Mouse (Mus musculus): ENCODE results near the gene Sod3. TPM values are rescaled to one million over a fixed set of nuclear protein-coding genes. Genes with fewer than 3 reads are reported as not detected.

Sod3 gene
- polyA plus RNA-seq (2015; fragmentation: Nextera tagmentation; extraction: Ambion mirVana): 2.4 and 2.6 TPM in 2 replicates

- Histone ChIP-seq H3K27me3 (ENCODE audit: control insufficient read depth, insufficient read depth, low read length) (no peaks in the 10 kb centered on the region), H3K9me3 (ENCODE audit: control insufficient read depth, low read length) (no peaks in the 10 kb centered on the region), H3K36me3 (ENCODE audit: control insufficient read depth, insufficient read depth, low read length) (no peaks in the 10 kb centered on the region), H3K4me3 (ENCODE audit: low read depth, low read length) (no peak within 1 kb of the TSS), H3K9ac (ENCODE audit: low read length) (no peak within 1 kb of the TSS), H3K4me2 (replicated peaks; ENCODE audit: low read depth) (peak within 1 kb of the TSS; percentile 11), H3K4me1 (replicated peaks; ENCODE audit: control insufficient read depth, insufficient read depth) (no peaks in the 10 kb centered on the region), H3K27ac (replicated peaks) (no peak within 1 kb of the TSS)
- peak; percentile 56; the same call in 1 of the 2 replicates for ATAC-seq (ENCODE audit: low FRiP score, low TSS enrichment)
- no peak for TF ChIP-seq EP300 (optimal IDR thresholded peaks at IDR 0.05)
- no peak for TF ChIP-seq CTCF (IDR thresholded peaks at IDR 0.05; ENCODE audit: low read depth)
- DNase-seq (ENCODE audit: low spot score): peak; percentile 32
- WGBS: 19% methylated on average over 11 of the region's 11 CpGs
These were observed at the start of gene Sod3 for GRCm38 (mm10) chr5:52363468-52364150. TSS of gene Sod3 (plus strand) at chr5:52363791.

- H3K4me3 ChIP-seq (ENCODE audit: low read depth, low read length): no peak overlapping the region
- no peak overlapping the region for H3K4me2 ChIP-seq (replicated peaks; ENCODE audit: low read depth)
- H3K9ac ChIP-seq (ENCODE audit: low read length): no peak overlapping the region
- H3K36me3 ChIP-seq (ENCODE audit: control insufficient read depth, insufficient read depth, low read length): no peaks in the 10 kb centered on the region
- no peaks in the 10 kb centered on the region for H3K27me3 ChIP-seq (ENCODE audit: control insufficient read depth, insufficient read depth, low read length)
- no peaks in the 10 kb centered on the region for H3K9me3 ChIP-seq (ENCODE audit: control insufficient read depth, low read length)
- 75% methylated on average over 7 of the region's 7 CpGs for WGBS
- TF ChIP-seq CTCF (IDR thresholded peaks at IDR 0.05; ENCODE audit: low read depth) (no peak), EP300 (optimal IDR thresholded peaks at IDR 0.05) (no peak)
- H3K4me1 ChIP-seq (replicated peaks; ENCODE audit: control insufficient read depth, insufficient read depth): no peaks in the 10 kb centered on the region
- H3K27ac ChIP-seq (replicated peaks): no peak overlapping the region
- ATAC-seq (ENCODE audit: low FRiP score, low TSS enrichment): no peak
- no peak for DNase-seq (ENCODE audit: low spot score)
These were observed 46.7 kb upstream of the Sod3 start for GRCm38 (mm10) chr5:52316926-52317325.

GRCm38 (mm10) chr5:52319499-52319898 lies 44.1 kb upstream of the Sod3 start:
- no peak for ATAC-seq (ENCODE audit: low FRiP score, low TSS enrichment)
- TF ChIP-seq CTCF (IDR thresholded peaks at IDR 0.05; ENCODE audit: low read depth) (no peak), EP300 (optimal IDR thresholded peaks at IDR 0.05) (no peak)
- 43% methylated on average over 8 of the region's 8 CpGs for WGBS
- Histone ChIP-seq H3K9me3 (ENCODE audit: control insufficient read depth, low read length) (no peaks in the 10 kb centered on the region), H3K4me1 (replicated peaks; ENCODE audit: control insufficient read depth, insufficient read depth) (no peaks in the 10 kb centered on the region), H3K36me3 (ENCODE audit: control insufficient read depth, insufficient read depth, low read length) (no peaks in the 10 kb centered on the region), H3K4me2 (replicated peaks; ENCODE audit: low read depth) (no peak overlapping the region), H3K9ac (ENCODE audit: low read length) (no peak overlapping the region), H3K4me3 (ENCODE audit: low read depth, low read length) (no peak overlapping the region), H3K27me3 (ENCODE audit: control insufficient read depth, insufficient read depth, low read length) (no peaks in the 10 kb centered on the region), H3K27ac (replicated peaks) (no peak overlapping the region)
- DNase-seq (ENCODE audit: low spot score): no peak

GRCm38 (mm10) chr5:52332120-52332519 lies 31.5 kb upstream of the Sod3 start:
- no peak for DNase-seq (ENCODE audit: low spot score)
- Histone ChIP-seq H3K9ac (ENCODE audit: low read length) (no peak overlapping the region), H3K4me1 (replicated peaks; ENCODE audit: control insufficient read depth, insufficient read depth) (no peaks in the 10 kb centered on the region), H3K36me3 (ENCODE audit: control insufficient read depth, insufficient read depth, low read length) (no peaks in the 10 kb centered on the region), H3K4me3 (ENCODE audit: low read depth, low read length) (no peak overlapping the region), H3K4me2 (replicated peaks; ENCODE audit: low read depth) (no peak overlapping the region), H3K9me3 (ENCODE audit: control insufficient read depth, low read length) (no peaks in the 10 kb centered on the region), H3K27ac (replicated peaks) (no peak overlapping the region), H3K27me3 (ENCODE audit: control insufficient read depth, insufficient read depth, low read length) (no peaks in the 10 kb centered on the region)
- no peak for TF ChIP-seq CTCF (IDR thresholded peaks at IDR 0.05; ENCODE audit: low read depth)
- 24% methylated on average over 8 of the region's 8 CpGs for WGBS
- no peak for ATAC-seq (ENCODE audit: low FRiP score, low TSS enrichment)

GRCm38 (mm10) chr5:52335590-52335989 lies 28.0 kb upstream of the Sod3 start:
- Histone ChIP-seq H3K4me3 (ENCODE audit: low read depth, low read length) (no peak overlapping the region), H3K9ac (ENCODE audit: low read length) (no peak overlapping the region), H3K9me3 (ENCODE audit: control insufficient read depth, low read length) (no peaks in the 10 kb centered on the region), H3K27ac (replicated peaks) (no peak overlapping the region), H3K27me3 (ENCODE audit: control insufficient read depth, insufficient read depth, low read length) (no peaks in the 10 kb centered on the region), H3K4me1 (replicated peaks; ENCODE audit: control insufficient read depth, insufficient read depth) (no peaks in the 10 kb centered on the region), H3K36me3 (ENCODE audit: control insufficient read depth, insufficient read depth, low read length) (no peaks in the 10 kb centered on the region), H3K4me2 (replicated peaks; ENCODE audit: low read depth) (no peak overlapping the region)
- ATAC-seq (ENCODE audit: low FRiP score, low TSS enrichment): no peak
- DNase-seq (ENCODE audit: low spot score): no peak
- TF ChIP-seq EP300 (optimal IDR thresholded peaks at IDR 0.05) (no peak), CTCF (IDR thresholded peaks at IDR 0.05; ENCODE audit: low read depth) (no peak)
- WGBS: 61% methylated on average over 3 of the region's 3 CpGs

GRCm38 (mm10) chr5:52339134-52339533 lies 24.5 kb upstream of the Sod3 start:
- no peak overlapping the region for H3K4me3 ChIP-seq (ENCODE audit: low read depth, low read length)
- 53% methylated on average over 2 of the region's 2 CpGs for WGBS
- H3K36me3 ChIP-seq (ENCODE audit: control insufficient read depth, insufficient read depth, low read length): no peaks in the 10 kb centered on the region
- TF ChIP-seq CTCF (IDR thresholded peaks at IDR 0.05; ENCODE audit: low read depth) (no peak), EP300 (optimal IDR thresholded peaks at IDR 0.05) (peak; percentile 77)
- no peak for DNase-seq (ENCODE audit: low spot score)
- no peaks in the 10 kb centered on the region for H3K4me1 ChIP-seq (replicated peaks; ENCODE audit: control insufficient read depth, insufficient read depth)
- no peak overlapping the region for H3K4me2 ChIP-seq (replicated peaks; ENCODE audit: low read depth)
- no peaks in the 10 kb centered on the region for H3K27me3 ChIP-seq (ENCODE audit: control insufficient read depth, insufficient read depth, low read length)
- ATAC-seq (ENCODE audit: low FRiP score, low TSS enrichment): peak; percentile 35; the same call in 1 of the 2 replicates
- no peak overlapping the region for H3K9ac ChIP-seq (ENCODE audit: low read length)
- H3K27ac ChIP-seq (replicated peaks): no peak overlapping the region
- no peaks in the 10 kb centered on the region for H3K9me3 ChIP-seq (ENCODE audit: control insufficient read depth, low read length)
